Mouse (Mus musculus) G1E (cell line): ENCODE results near the gene Pkp4.

Experiments
- CTCF ChIP-seq: IDR thresholded peaks from 2 replicates; pipeline ENCODE4 v1.5.1; 2012; ENCODE audit warnings: low read depth, low read length, inconsistent platforms, mixed read lengths
- GATA1 ChIP-seq: IDR thresholded peaks from 2 replicates; pipeline ENCODE4 v1.6.1; 2012; ENCODE audit warnings: borderline replicate concordance, low read length, inconsistent platforms, mixed read lengths
- TAL1 ChIP-seq: conservative IDR thresholded peaks from 2 replicates; pipeline ENCODE4 v1.6.1; 2012; ENCODE audit warnings: low read depth, low read length, inconsistent platforms, mixed read lengths

DNA sequence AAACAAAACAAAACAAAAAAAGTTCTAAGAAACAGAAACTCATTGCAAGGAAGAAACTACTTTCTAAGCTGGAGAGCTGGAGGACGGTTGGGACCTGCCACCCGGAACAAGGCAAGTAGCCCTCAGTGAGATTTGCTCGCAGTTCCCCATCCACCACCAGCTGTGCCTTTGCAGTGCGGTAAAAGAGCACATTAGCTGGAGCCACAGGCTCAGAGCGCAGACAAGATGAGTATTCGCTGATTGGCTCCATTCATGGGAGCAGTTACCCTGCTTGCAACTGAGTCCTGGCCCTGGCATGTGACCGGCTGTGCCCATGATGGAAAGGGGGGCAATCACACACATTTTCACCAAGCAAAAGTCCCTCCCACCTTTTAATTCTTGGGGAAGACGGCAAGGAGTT, 127.0 kb downstream of the Pkp4 start:
- TF ChIP-seq CTCF (no peak), GATA1 (no peak), TAL1 (no peak)
